Mouse (Mus musculus): Measurements from ENCODE around the gene Gsk3b. TPM values are rescaled to one million over a fixed set of nuclear protein-coding genes. Genes with fewer than 3 reads are reported as not detected.

Gene Gsk3b
- polyA plus RNA-seq, 1 experiment from 2014 or later = 34.6 TPM

- no peaks in the 10 kb centered on the region for H3K36me3 ChIP-seq (ENCODE audit: control insufficient read depth, insufficient read depth, low read length)
- H3K9ac ChIP-seq (ENCODE audit: low read depth, low read length) = no peak overlapping the region
- H3K4me2 ChIP-seq (ENCODE audit: low read depth, low read length) = no peak overlapping the region
- no peaks in the 10 kb centered on the region for H3K27me3 ChIP-seq (replicated peaks; ENCODE audit: control insufficient read depth, insufficient read depth, low read length)
- H3K4me1 ChIP-seq (ENCODE audit: control insufficient read depth, insufficient read depth, low read length) = no peaks in the 10 kb centered on the region
- no peak overlapping the region for H3K4me3 ChIP-seq (ENCODE audit: low read length)
- ATAC-seq = no peak
- H3K27ac ChIP-seq (ENCODE audit: low read length) = no peak overlapping the region
- WGBS = 73% methylated on average over 3 of the region's 3 CpGs
- H3K9me3 ChIP-seq (ENCODE audit: control insufficient read depth, low read length) = no peaks in the 10 kb centered on the region
These were observed 73.2 kb downstream of the Gsk3b start for GRCm38 (mm10) chr16:38162019-38162418.

DNA sequence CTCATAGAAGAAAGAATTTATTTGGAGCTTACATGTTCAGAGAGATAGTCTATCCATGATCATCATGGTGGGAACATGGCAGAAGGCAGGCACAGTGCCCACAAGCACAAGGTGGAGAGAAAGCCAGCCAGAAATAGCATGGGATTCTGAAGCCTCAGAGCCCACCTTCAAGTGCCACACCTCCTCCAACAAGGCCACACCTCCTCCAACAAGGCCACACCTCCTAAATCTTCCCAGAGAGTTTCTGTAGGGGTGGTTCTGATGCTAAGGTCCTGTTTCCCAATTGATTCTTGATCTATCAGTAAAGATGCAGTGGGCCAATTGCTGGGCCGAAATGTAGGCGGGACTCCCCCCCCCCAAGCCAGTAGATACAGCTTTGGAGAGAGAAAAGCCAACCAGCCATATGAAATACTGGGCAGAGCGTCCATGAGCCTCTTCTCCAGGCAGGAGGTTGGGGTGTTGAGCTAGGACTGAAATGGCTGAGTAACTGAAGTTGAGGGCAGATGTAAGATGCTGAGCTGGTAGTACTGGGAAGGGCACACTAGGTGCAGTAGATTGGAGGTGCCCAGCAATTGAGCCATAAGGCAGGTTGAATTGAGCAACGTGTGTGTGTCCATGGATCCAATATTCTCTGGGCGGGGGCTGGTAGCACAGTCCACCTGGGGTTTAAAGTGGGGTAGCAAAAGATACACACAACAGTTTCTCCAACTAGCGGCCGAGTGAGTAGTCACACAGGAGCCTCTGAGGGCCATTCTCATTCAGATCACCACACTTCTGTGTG lies 76.2 kb downstream of the Gsk3b start:
- Histone ChIP-seq H3K4me3 (ENCODE audit: low read length) (no peak overlapping the region), H3K27ac (ENCODE audit: low read length) (no peak overlapping the region), H3K9me3 (ENCODE audit: control insufficient read depth, low read length) (no peaks in the 10 kb centered on the region), H3K9ac (ENCODE audit: low read depth, low read length) (no peak overlapping the region), H3K4me1 (ENCODE audit: control insufficient read depth, insufficient read depth, low read length) (no peaks in the 10 kb centered on the region), H3K27me3 (replicated peaks; ENCODE audit: control insufficient read depth, insufficient read depth, low read length) (no peaks in the 10 kb centered on the region), H3K4me2 (ENCODE audit: low read depth, low read length) (no peak overlapping the region), H3K36me3 (ENCODE audit: control insufficient read depth, insufficient read depth, low read length) (no peaks in the 10 kb centered on the region)
- no peak for ATAC-seq
- 92% methylated on average over 7 of the region's 7 CpGs for WGBS

DNA sequence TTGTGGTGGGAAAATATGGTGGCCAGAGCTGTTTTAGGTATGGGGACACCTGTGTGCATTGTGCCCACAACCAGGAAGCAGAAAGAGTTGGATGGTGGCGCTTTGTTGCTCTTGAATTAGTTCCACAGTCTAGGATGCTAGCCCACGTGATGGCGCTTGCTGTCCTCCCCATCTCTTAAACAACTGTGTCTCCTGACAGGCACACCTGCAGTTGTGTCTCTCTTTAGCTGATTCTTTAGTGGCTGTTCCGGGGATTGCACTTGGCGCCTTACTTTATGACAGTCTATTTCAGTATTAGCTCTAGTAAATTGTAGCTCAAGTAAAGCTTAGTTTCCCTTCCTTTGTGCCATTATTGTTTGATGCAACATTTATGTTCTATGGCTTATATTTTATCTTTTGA lies 80.2 kb downstream of the Gsk3b start:
- Histone ChIP-seq H3K9ac (ENCODE audit: low read depth, low read length) (no peak overlapping the region), H3K27me3 (replicated peaks; ENCODE audit: control insufficient read depth, insufficient read depth, low read length) (no peaks in the 10 kb centered on the region), H3K4me3 (ENCODE audit: low read length) (no peak overlapping the region), H3K27ac (ENCODE audit: low read length) (no peak overlapping the region), H3K36me3 (ENCODE audit: control insufficient read depth, insufficient read depth, low read length) (peaks cover 3% of the 10 kb centered on the region; the same call in 1 of the 2 replicates), H3K4me1 (ENCODE audit: control insufficient read depth, insufficient read depth, low read length) (no peaks in the 10 kb centered on the region), H3K9me3 (ENCODE audit: control insufficient read depth, low read length) (no peaks in the 10 kb centered on the region), H3K4me2 (ENCODE audit: low read depth, low read length) (no peak overlapping the region)
- 94% methylated on average over 5 of the region's 5 CpGs for WGBS
- no peak for ATAC-seq

DNA sequence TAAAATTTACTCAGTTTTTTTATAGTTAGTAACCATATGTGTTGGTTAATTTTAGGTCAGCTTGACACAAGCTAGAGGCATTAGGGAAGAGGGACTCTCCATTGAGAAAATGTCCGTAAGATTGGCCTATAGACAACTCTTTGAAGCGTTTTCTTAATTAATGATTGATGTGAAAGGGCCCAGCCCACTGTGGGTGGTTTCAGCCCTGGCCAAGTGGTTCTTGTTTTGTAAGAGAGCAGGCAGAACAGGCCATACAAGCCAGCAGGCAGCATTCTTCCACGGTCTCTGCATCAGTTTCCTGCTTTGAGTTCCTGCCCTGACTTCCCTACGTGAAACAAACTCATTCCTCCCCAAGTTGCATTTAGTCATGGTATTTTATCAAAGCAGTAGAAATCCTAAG lies 90.3 kb downstream of the Gsk3b start:
- WGBS = 80% methylated on average over 4 of the region's 4 CpGs
- H3K4me2 ChIP-seq (ENCODE audit: low read depth, low read length) = no peak overlapping the region
- H3K9me3 ChIP-seq (ENCODE audit: control insufficient read depth, low read length) = no peaks in the 10 kb centered on the region
- H3K9ac ChIP-seq (ENCODE audit: low read depth, low read length) = no peak overlapping the region
- no peak overlapping the region for H3K27ac ChIP-seq (ENCODE audit: low read length)
- H3K36me3 ChIP-seq (ENCODE audit: control insufficient read depth, insufficient read depth, low read length) = 0 out of 2 replicates have a peak, but pooled peaks cover 3% of the 10 kb centered on the region
- H3K4me1 ChIP-seq (ENCODE audit: control insufficient read depth, insufficient read depth, low read length) = 0 out of 2 replicates have a peak, but pooled peaks cover 4% of the 10 kb centered on the region
- no peaks in the 10 kb centered on the region for H3K27me3 ChIP-seq (replicated peaks; ENCODE audit: control insufficient read depth, insufficient read depth, low read length)
- no peak overlapping the region for H3K4me3 ChIP-seq (ENCODE audit: low read length)
- ATAC-seq = no peak

DNA sequence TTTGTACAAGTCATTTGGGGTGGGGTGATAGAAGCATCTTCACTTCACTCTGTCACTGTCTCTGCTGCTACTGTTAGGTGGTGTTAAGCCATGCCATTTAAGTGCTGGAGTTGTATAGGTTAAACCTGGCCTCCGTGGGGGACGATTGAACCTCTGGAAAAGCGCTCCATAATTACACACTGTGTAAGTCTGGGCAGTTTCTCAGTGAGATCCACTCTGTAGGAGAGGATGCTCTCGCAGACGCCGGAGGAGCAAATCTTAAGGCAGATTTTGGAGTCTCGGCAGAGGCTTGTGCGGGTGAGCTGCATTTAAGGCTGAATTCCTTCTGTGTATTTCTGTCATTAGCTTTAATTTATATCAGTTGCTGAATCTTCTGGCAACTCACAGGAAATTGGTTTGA lies 92.6 kb downstream of the Gsk3b start:
- H3K9me3 ChIP-seq (ENCODE audit: control insufficient read depth, low read length) = no peaks in the 10 kb centered on the region
- 0 out of 2 replicates have a peak, but pooled peaks cover 9% of the 10 kb centered on the region for H3K4me1 ChIP-seq (ENCODE audit: control insufficient read depth, insufficient read depth, low read length)
- whole genome bisulfite sequencing = 62% methylated on average over 8 of the region's 8 CpGs
- ATAC-seq = no peak
- no peaks in the 10 kb centered on the region for H3K27me3 ChIP-seq (replicated peaks; ENCODE audit: control insufficient read depth, insufficient read depth, low read length)
- H3K4me2 ChIP-seq (ENCODE audit: low read depth, low read length) = no peak overlapping the region
- 0 out of 2 replicates have a peak, but pooled peaks cover 3% of the 10 kb centered on the region for H3K36me3 ChIP-seq (ENCODE audit: control insufficient read depth, insufficient read depth, low read length)
- H3K27ac ChIP-seq (ENCODE audit: low read length) = no peak overlapping the region; the same call in 1 of the 2 replicates
- no peak overlapping the region for H3K4me3 ChIP-seq (ENCODE audit: low read length)
- no peak overlapping the region for H3K9ac ChIP-seq (ENCODE audit: low read depth, low read length)

DNA sequence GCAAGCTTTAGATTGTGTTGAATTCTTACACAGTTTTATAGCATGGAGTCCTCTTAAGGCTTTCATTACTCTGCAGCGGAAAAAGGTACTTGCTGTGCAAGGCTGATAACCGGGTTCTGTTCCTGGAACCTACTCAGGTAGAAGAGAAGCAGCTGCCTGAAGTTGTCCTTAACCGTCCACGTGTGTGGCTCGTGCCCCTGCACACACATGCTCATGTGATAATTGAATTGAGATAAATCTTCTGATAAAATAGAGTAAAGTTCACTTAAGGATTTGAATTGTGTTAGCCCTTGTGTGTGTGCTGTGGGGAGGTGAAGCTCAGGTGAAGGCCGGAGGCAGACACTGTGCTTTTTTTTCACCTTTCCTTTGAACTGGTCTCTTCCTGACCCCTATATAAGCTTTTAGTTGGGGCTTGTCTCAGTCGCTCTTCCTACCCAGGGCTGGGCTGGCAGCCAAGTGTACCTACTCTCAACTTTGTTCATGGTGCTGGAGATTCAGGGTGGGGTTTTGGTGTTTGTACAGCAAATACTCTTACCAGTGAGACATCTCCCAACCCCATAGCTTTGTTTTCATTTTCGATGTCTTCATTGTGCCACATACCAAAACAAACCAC lies 96.0 kb downstream of the Gsk3b start:
- ATAC-seq = peak; percentile 79
- Histone ChIP-seq H3K4me2 (ENCODE audit: low read depth, low read length) (no peak overlapping the region), H3K4me1 (ENCODE audit: control insufficient read depth, insufficient read depth, low read length) (0 out of 2 replicates have a peak, but pooled peaks cover 9% of the 10 kb centered on the region), H3K27me3 (replicated peaks; ENCODE audit: control insufficient read depth, insufficient read depth, low read length) (no peaks in the 10 kb centered on the region), H3K9ac (ENCODE audit: low read depth, low read length) (no peak overlapping the region), H3K36me3 (ENCODE audit: control insufficient read depth, insufficient read depth, low read length) (0 out of 2 replicates have a peak, but pooled peaks cover 3% of the 10 kb centered on the region), H3K9me3 (ENCODE audit: control insufficient read depth, low read length) (no peaks in the 10 kb centered on the region), H3K4me3 (ENCODE audit: low read length) (no peak overlapping the region), H3K27ac (ENCODE audit: low read length) (no peak overlapping the region)
- 74% methylated on average over 8 of the region's 8 CpGs for WGBS

- Histone ChIP-seq H3K9ac (ENCODE audit: low read depth, low read length) (no peak overlapping the region), H3K36me3 (ENCODE audit: control insufficient read depth, insufficient read depth, low read length) (peaks cover 8% of the 10 kb centered on the region; the same call in 1 of the 2 replicates), H3K4me2 (ENCODE audit: low read depth, low read length) (no peak overlapping the region), H3K9me3 (ENCODE audit: control insufficient read depth, low read length) (no peaks in the 10 kb centered on the region), H3K4me3 (ENCODE audit: low read length) (no peak overlapping the region), H3K27ac (ENCODE audit: low read length) (no peak overlapping the region), H3K27me3 (replicated peaks; ENCODE audit: control insufficient read depth, insufficient read depth, low read length) (no peaks in the 10 kb centered on the region), H3K4me1 (ENCODE audit: control insufficient read depth, insufficient read depth, low read length) (0 out of 2 replicates have a peak, but pooled peaks cover under 1% of the 10 kb centered on the region)
- 91% methylated on average over 4 of the region's 4 CpGs for WGBS
- ATAC-seq = no peak
These were observed 101.2 kb downstream of the Gsk3b start for GRCm38 (mm10) chr16:38189952-38190351.

GRCm38 (mm10) chr16:38190531-38190930 lies 101.7 kb downstream of the Gsk3b start:
- no peak overlapping the region for H3K4me3 ChIP-seq (ENCODE audit: low read length)
- H3K4me2 ChIP-seq (ENCODE audit: low read depth, low read length) = no peak overlapping the region
- H3K27me3 ChIP-seq (replicated peaks; ENCODE audit: control insufficient read depth, insufficient read depth, low read length) = no peaks in the 10 kb centered on the region
- ATAC-seq = no peak
- peaks cover 8% of the 10 kb centered on the region; the same call in 1 of the 2 replicates for H3K36me3 ChIP-seq (ENCODE audit: control insufficient read depth, insufficient read depth, low read length)
- H3K9me3 ChIP-seq (ENCODE audit: control insufficient read depth, low read length) = no peaks in the 10 kb centered on the region
- H3K9ac ChIP-seq (ENCODE audit: low read depth, low read length) = no peak overlapping the region
- H3K4me1 ChIP-seq (ENCODE audit: control insufficient read depth, insufficient read depth, low read length) = no peaks in the 10 kb centered on the region
- WGBS = 78% methylated on average over 3 of the region's 3 CpGs
- no peak overlapping the region for H3K27ac ChIP-seq (ENCODE audit: low read length)

GRCm38 (mm10) chr16:38191460-38191859 lies 102.7 kb downstream of the Gsk3b start:
- H3K9ac ChIP-seq (ENCODE audit: low read depth, low read length) = no peak overlapping the region
- H3K9me3 ChIP-seq (ENCODE audit: control insufficient read depth, low read length) = no peaks in the 10 kb centered on the region
- 70% methylated on average over 6 of the region's 6 CpGs for WGBS
- no peak overlapping the region for H3K4me2 ChIP-seq (ENCODE audit: low read depth, low read length)
- H3K4me1 ChIP-seq (ENCODE audit: control insufficient read depth, insufficient read depth, low read length) = no peaks in the 10 kb centered on the region
- no peak overlapping the region for H3K4me3 ChIP-seq (ENCODE audit: low read length)
- peak; percentile 97 for ATAC-seq
- no peaks in the 10 kb centered on the region for H3K27me3 ChIP-seq (replicated peaks; ENCODE audit: control insufficient read depth, insufficient read depth, low read length)
- H3K36me3 ChIP-seq (ENCODE audit: control insufficient read depth, insufficient read depth, low read length) = peaks cover 8% of the 10 kb centered on the region; the same call in 1 of the 2 replicates
- H3K27ac ChIP-seq (ENCODE audit: low read length) = no peak overlapping the region
